Mouse (Mus musculus) myocyte (in vitro differentiated cells): ENCODE results near the gene Galnt4.

ENCODE experiments used
- MAX ChIP-seq: IDR thresholded peaks from one replicate; pipeline ENCODE4 v1.6.1; 2011; ENCODE audit warnings: low read depth, mild to moderate bottlenecking, control low read depth
- TCF3 ChIP-seq: IDR thresholded peaks from one replicate; pipeline ENCODE4 v1.6.1; 2011; ENCODE audit warnings: low read depth, control low read depth; ENCODE audit not compliant: insufficient read length

GRCm38 (mm10) chr10:99156808-99157207 is 48.8 kb downstream of the Galnt4 start:
- TF ChIP-seq MAX (no peak), TCF3 (no peak)
